Mouse (Mus musculus): ENCODE measurements around the gene F2rl3. TPM values are rescaled to one million over a fixed set of nuclear protein-coding genes. Genes with fewer than 3 reads are reported as not detected.
A peak's percentile ranks its signal among the peaks of the same experiment; 100 is the strongest.

Gene F2rl3
- total RNA-seq, 2 experiments from 2014 or later = 0.21 TPM; not detected in 1

DNA sequence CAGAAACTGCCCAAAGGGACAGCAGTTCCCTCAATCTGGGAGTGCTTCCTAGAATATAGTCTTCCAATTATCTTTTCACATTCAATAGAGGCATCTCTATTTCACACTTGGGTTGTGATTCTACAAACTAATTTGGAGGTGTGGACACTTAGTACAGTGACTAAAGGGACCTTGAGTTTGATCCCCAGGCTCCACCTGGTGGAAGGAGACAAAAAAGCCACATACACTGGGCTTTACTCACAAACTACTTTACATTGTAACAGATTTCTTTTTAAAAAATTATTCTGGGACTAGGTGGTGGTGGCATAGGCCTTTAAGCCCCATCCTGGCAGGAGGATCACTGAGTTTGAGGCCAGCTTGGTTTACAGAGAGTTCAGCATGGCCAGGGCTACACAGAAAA is 3.4 kb upstream of the F2rl3 start:
- no peak for DNase-seq (ENCODE audit: low spot score in 2 of 2)
- intact Hi-C loops (cut with DNase I) = no loop called here

DNA sequence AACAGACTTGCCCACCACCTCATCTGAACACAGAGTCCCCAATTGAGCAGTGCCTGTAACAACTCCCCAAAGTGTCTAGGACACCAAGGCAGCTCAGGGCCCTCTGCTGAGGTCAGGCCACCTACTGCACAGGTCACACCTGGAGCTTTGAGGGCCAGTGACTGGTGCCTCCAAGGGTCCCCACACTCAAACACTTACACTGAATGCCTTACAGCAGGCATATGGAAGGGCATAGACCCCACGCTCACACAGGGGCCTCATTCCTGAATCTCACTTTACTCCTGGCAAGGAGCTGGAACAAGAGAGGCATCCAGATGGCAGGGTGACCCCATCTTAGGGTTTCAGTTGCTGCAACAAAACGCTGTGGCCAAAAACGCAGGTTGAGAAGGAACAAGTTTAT is 1.5 kb upstream of the F2rl3 start:
- intact Hi-C loops (cut with DNase I) = no loop called here
- no peak for DNase-seq (ENCODE audit: low spot score in 2 of 2)

DNA sequence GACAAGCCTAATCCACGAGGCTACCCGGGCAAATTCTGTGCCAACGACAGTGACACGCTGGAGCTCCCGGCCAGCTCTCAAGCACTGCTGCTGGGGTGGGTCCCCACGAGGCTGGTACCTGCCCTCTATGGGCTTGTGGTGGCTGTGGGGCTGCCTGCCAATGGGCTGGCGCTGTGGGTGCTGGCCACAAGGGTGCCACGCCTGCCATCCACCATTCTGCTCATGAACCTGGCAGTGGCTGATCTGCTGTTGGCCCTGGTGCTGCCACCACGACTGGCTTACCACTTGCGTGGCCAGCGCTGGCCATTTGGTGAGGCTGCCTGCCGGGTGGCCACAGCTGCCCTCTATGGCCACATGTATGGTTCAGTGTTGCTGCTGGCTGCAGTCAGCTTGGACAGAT is 626 bp downstream of the F2rl3 start:
- intact Hi-C loops (cut with DNase I) = no loop called here
- peak in 1 of 2 experiments; percentile 1 for DNase-seq (ENCODE audit: low spot score in 2 of 2)

DNA sequence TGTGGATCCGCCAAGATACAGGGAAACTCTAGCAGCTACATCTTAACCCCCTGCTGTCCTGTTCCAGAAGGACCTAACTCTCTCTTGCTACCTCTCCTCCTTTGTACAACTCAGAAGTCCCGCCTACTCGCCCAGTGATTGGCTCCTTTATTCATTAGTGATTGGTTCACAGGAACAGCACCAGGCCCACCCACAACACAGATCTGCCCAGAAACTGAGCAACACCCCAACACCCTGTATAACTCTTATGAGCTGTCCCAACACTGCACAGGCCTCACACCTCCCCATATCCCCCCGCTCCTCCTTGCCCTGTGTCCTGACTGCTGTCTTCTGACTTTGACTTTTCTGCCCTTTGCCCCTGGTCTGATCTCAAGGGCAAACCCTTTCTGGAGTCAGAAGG is 4.0 kb downstream of the F2rl3 start:
- intact Hi-C loops (cut with DNase I) = no loop called here
- no peak for DNase-seq (ENCODE audit: low spot score in 2 of 2)

DNA sequence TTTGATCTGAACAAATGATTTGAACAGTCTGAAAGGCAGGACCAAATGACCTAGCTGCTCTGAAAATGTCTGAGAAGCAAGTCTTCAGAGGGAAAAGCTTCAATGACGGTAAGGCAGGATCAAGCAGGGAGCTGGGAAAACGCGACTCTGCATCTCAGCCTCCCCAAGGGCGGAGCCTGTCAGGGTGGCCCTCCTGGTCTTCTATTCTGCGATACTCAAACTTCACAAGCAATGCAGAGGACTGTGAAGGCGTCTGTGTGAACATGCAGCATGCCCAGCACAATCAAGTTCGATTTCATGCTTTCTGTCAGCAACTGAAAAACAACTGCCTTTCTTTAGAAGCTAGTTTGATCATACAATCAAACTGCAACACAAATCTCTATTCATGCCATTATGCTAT is 5.1 kb downstream of the F2rl3 start:
- DNase-seq (ENCODE audit: low spot score in 2 of 2) = peak in 1 of 2 experiments; percentile 1
- intact Hi-C loops (cut with DNase I) = no loop called here

DNA sequence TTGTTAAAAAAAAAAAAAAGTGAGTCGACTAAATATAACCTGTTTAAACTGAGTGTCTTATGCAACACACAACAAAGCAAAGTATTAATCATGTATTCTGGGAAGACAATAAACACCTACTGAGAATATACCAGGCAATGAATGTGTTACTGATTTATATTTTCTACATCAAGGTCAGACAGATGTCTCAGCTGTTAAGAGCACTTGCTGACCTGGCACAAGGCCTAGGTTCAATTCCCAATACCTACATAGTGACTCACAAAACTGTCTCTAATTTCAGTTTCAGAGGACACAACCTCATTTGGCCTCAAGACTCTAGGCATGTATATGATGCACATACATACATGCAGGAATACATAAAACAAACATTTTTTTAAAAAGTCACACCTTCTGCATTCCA is 16.1 kb downstream of the F2rl3 start:
- intact Hi-C loops (cut with DNase I) = no loop called here
- DNase-seq (ENCODE audit: low spot score in 2 of 2) = no peak

DNA sequence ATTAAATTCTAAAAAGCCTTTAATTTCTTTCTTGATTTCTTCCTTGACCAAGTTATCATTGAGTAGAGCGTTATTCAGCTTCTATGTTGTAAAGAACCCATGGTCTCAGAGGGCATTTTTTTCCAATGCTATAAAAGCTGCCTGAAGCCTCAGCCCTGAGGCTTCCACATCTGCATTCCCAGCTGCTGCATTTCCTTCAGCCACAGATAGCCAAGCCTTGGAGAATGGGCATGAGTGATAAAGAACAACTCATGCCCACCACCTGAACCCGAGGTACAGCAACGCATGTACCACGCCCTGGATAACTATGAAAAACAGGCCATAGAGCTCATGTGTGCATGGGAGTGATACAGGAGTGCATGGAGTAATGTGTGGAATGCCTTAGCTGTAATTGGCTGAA is 19.0 kb downstream of the F2rl3 start:
- intact Hi-C loops (cut with DNase I) = no loop called here
- DNase-seq (ENCODE audit: low spot score in 2 of 2) = no peak

DNA sequence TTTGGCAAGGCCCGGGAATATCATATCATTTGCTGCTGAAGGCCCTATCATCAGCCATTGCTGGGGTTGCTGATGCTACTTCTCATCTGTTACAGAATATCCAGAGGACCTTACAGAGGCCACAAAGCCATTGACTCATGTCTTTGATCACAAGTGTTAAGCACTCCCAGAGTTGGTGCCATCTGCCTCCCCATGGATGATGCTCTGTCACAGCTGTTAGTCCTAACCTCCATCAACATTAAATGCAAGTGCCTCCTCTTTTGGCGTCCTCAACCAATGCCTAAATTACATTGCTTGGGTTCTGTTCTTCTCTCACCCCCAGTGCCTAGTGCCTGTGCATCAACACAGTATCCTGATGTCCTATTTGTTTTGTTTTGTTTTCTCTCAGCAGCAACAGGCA is 39.9 kb downstream of the F2rl3 start:
- no peak for DNase-seq (ENCODE audit: low spot score in 2 of 2)
- intact Hi-C loops (cut with DNase I) = no loop called here

DNA sequence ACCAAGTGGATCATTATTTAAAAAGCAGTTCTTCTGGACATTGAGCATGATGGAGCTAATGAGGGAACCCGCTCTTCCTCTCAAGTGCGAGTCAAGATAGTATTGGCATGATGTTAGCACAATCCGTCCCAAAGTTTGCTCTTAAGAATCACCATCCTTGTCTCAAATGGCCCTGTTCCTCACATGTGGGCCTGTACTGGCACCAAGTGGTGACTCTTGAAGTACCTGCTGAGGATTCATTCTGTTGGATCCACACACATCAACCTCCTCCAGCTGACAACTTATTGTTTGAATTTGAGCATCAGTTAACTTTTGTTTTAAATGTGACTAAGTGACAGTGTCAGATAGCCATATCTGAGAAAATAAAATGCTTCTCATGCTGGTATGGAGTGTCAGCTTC is 51.0 kb downstream of the F2rl3 start:
- no peak for DNase-seq (ENCODE audit: low spot score in 2 of 2)
- intact Hi-C loops (cut with DNase I) = no loop called here

Other genes starting within 250 kb of the F2rl3 start
- gene Med26, start 213.6 kb upstream of the F2rl3 start, total RNA-seq (2021) = 10 to 100 TPM in 1 of 2 experiments, 1 to 10 TPM in 1; 9.5 to 10.4 TPM
- 100 to 1,000 TPM; 121 to 124 TPM for gene Smim7, start 190.8 kb upstream of the F2rl3 start, total RNA-seq (2021)
- 100 to 1,000 TPM; 124 to 142 TPM for gene Tmem38a, start 189.8 kb upstream of the F2rl3 start, total RNA-seq (2021)
- 10 to 100 TPM; 43.7 to 49.4 TPM for gene Nwd1, start 115.2 kb upstream of the F2rl3 start, total RNA-seq (2021)
- 100 to 1,000 TPM; 139 to 142 TPM for gene Sin3b, start 38.6 kb upstream of the F2rl3 start, total RNA-seq (2021)

All from left cerebral cortex, postnatal 25 days (tissue).